Mouse (Mus musculus): ENCODE measurements around the gene Vash1. TPM values are rescaled to one million over a fixed set of nuclear protein-coding genes. Genes with fewer than 3 reads are reported as not detected.
A peak's percentile ranks its signal among the peaks of the same experiment; 100 is the strongest.

Vash1 gene
- total RNA-seq, 4 experiments from 2014 or later, result 2.4 to 5.8 (median 3.9) TPM

- DNase-seq, result no peak
Measured at GRCm38 (mm10) chr12:86683698-86684097, 5.2 kb downstream of the Vash1 start.

- DNase-seq, result no peak
Measured at GRCm38 (mm10) chr12:86685275-86685674, 6.8 kb downstream of the Vash1 start.

GRCm38 (mm10) chr12:86686551-86687330 lies 8.2 kb downstream of the Vash1 start:
- DNase-seq, result no peak

- no peak for DNase-seq
Measured at GRCm38 (mm10) chr12:86687445-86687955, 9.0 kb downstream of the Vash1 start.

GRCm38 (mm10) chr12:86687971-86688573 lies 9.6 kb downstream of the Vash1 start:
- no peak for DNase-seq

- DNase-seq, result no peak
Measured at GRCm38 (mm10) chr12:86688917-86689316, 10.4 kb downstream of the Vash1 start.

GRCm38 (mm10) chr12:86690700-86691485 lies 12.4 kb downstream of the Vash1 start:
- no peak for DNase-seq

DNA sequence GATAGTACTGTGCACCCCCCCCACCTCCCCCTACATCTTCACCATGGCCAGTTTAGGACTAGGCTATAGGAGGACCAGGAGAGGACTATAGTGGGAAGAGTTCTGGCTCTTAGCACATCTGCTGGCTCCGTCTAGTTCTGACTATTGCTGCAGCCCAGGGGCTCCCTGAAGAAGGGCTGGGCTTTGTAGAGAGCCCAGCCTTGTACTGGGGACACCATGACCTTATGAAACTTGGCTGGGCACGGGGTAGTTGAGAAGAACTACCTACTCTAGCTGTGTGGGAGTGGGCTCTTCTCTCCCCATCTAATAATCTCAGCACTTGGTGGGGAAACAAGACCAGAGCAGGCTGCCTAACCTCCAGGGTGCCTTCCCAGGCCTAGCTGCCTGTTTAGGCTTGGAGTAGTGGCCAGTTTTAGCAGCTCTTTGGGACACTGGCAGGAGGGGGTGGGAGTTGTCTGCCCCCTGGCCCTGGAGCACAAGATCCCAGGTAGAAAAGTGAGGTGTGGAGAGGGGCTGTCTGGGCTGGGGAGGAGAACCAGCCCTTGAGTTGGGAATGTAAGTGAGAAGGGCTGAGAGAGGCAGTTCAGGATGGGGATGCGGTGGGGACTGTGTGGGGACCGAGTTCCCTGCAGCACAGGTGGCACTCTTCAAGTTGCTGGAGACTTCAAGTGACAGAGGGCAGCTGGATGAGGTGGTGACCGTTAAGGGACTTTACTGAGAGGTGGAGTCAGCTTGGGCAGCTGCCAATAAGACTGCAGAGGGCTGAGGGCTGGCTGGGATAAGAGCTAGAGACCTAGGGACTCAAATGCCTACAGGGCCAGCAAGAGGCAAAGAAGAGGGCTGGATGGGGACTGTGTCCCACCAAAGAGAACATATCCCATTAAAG lies 14.2 kb downstream of the Vash1 start:
- no peak for DNase-seq

- no peak for DNase-seq
Measured at GRCm38 (mm10) chr12:86693389-86693788, 14.9 kb downstream of the Vash1 start.

GRCm38 (mm10) chr12:86694441-86694840 lies 15.9 kb downstream of the Vash1 start:
- no peak for DNase-seq

DNA sequence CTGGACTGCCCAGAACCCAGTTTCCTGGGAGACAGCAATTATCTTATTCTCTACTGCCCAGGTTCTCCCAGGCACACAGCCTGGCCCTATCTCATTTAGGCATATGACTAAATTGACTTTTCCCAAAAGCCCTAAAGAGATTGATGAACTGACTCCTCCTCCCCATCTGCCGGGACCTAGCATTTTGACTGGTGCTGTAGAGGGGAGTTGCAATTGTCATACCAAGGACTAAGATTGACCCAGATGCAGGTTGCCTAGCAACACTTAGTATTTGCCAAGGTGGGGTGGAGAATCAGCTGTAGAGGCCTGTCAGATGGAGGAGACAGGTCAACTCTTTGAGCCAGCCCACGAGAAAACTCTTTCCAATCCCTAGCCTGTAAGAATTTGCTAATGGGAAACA lies 19.5 kb downstream of the Vash1 start:
- no peak for DNase-seq

GRCm38 (mm10) chr12:86698537-86698936 lies 20.0 kb downstream of the Vash1 start:
- no peak for DNase-seq

GRCm38 (mm10) chr12:86699965-86700926 lies 21.7 kb downstream of the Vash1 start:
- no peak for DNase-seq

- DNase-seq, result no peak
Measured at GRCm38 (mm10) chr12:86700927-86701310, 22.4 kb downstream of the Vash1 start.

DNA sequence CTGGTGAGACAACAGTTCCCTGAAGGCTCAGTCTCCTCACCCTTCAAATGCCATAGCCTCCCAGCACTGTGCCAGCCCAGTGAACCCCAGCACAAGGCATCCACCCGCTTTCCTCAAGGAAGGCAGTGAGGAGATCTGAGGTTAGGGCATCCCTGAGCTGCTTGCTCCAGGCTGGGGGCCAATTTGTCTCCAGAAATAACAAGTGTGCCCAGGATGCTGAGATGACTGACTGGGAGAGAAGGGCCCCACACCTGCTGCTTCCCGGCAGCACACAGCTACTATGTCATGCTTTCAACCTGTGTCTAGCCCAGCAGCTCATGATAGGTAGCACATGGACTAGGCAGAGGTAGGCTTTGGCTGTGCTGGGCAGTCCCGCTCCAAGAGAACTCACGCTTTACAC lies 23.0 kb downstream of the Vash1 start:
- DNase-seq, result no peak

GRCm38 (mm10) chr12:86702690-86703089 lies 24.2 kb downstream of the Vash1 start:
- DNase-seq, result no peak

DNA sequence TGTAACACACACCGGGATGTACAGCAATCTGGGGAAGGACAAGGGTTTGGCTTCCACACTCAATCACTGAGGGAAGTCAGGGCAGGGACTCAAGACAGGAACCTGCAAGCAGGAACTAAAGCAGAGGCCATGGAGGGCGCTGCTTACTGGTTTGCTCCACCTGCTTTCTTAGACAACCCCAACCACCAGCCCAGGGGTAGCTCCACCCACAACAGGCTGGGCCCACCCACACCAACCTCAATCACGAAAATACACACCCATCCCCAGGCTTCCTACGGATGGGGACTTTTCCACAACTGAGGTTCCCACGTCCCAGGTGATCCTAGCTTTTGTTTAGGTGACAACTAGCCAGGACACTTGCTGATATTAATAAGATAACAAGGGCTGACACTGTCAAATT lies 27.3 kb downstream of the Vash1 start:
- no peak for DNase-seq

DNA sequence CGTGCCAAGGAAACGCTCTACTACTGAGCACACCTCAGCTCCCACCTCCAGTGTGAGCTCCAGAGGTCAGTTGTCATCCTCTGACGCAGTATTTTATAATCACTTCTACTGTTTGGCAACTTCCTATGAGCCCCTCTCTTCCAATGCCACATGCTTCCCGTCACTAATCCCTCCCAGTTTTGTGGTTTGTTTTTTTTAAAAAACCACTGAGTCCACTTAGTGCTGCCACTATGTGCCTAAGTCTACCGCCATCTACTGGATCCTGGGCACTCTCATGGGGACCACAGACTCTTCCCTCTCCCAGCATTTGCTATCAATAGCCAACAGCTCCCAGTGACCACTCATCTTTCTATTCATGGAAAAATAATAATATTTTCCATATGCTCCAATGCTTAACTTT lies 35.5 kb downstream of the Vash1 start:
- no peak for DNase-seq

DNA sequence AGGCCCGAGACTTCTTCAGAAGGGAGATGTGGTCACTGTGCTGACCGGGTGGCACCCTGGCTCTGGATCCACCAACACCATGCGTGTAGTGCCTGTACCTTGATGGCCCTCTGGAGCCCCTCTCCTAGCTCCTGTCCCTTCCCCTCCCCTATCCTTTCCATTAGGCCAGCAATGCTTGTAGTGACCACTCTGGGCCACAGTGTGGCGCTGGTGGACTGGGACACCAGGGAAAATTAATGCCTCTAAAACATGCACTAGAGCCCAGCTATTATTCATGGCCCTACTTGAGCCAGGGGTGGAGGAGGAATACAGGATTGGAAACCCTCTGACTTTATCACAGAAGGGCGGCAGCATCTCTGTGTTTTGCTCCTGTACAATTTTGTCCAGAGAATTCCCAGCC lies 36.9 kb downstream of the Vash1 start:
- peak; percentile 31 for DNase-seq

DNA sequence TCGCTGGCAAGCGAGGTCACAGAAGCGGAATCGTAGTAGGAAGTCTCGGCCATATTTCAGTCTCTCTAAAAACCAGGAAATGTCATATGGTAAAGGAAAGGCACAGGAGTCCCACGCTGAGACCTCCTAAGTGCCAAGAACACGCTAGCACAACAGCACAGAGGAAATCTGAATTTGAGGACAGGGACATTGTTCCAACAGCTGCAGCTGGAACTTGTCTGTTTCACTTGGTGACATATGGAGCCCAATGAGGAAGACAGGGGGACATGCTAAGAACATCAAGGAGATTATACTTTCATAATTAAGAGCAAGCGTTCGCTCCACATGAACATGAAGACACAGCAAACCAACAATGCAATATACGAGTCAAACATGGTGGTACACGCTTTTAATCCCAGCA lies 38.5 kb downstream of the Vash1 start:
- no peak for DNase-seq

Data from adrenal gland, adult 8-10 months (tissue).